In genomic region chr2:115441100-115441499, GRCm38 (mm10) we compare ENCODE assay signal across 18 mouse cellular contexts.
"Had no signal": no experiment of that assay in that cellular context is flagged by ENCODE, and none has a peak within 500 bp of the region (broad histone marks: within the 10 kb centered on the region; RNA-seq: fewer than 3 reads in every experiment).

No protein-coding gene starts in this region.

- H3K4me1 ChIP-seq: intestine, embryonic 15.5 days; limb, embryonic 13.5 days; liver, embryonic 15.5 days; neural tube, embryonic 12.5 days had no signal

- H3K4me3 ChIP-seq: intestine, embryonic 15.5 days; limb, embryonic 10.5 days; limb, embryonic 13.5 days; liver, embryonic 15.5 days; neural tube, embryonic 12.5 days had no signal

- H3K36me3 ChIP-seq: intestine, embryonic 15.5 days; limb, embryonic 10.5 days; limb, embryonic 13.5 days; liver, embryonic 15.5 days; neural tube, embryonic 12.5 days had no signal

- DNase-seq: kidney, adult 11 months; kidney, adult 8-10 months; kidney, postnatal 14 days; kidney, postnatal 4 days; lung, adult 2 months; lung, postnatal 14 days; lung, postnatal 4 days; midbrain, embryonic 14.5 days; right cerebral cortex, postnatal 25 days; spleen, adult 18-20 months; thymus, adult 2 months; thymus, postnatal 25 days had no signal

- H3K27ac ChIP-seq: intestine, embryonic 15.5 days; limb, embryonic 10.5 days; limb, embryonic 13.5 days; liver, embryonic 15.5 days; neural tube, embryonic 12.5 days had no signal

- H3K9me3 ChIP-seq: intestine, embryonic 15.5 days; limb, embryonic 10.5 days; limb, embryonic 13.5 days; liver, embryonic 15.5 days; neural tube, embryonic 12.5 days had no signal

- H3K9ac ChIP-seq: intestine, embryonic 15.5 days; limb, embryonic 13.5 days; liver, embryonic 15.5 days; neural tube, embryonic 12.5 days had no signal

- ATAC-seq: hindbrain, embryonic 16.5 days; intestine, embryonic 15.5 days had no signal

- H3K27me3 ChIP-seq: intestine, embryonic 15.5 days; limb, embryonic 13.5 days; liver, embryonic 15.5 days; neural tube, embryonic 12.5 days had no signal

- H3K4me2 ChIP-seq: intestine, embryonic 15.5 days; limb, embryonic 13.5 days; liver, embryonic 15.5 days; neural tube, embryonic 12.5 days had no signal
